Mouse (Mus musculus): ENCODE data around the gene AA986860.

GRCm38 (mm10) chr1:130769925-130770324, 38.1 kb downstream of the AA986860 start:
- TF ChIP-seq CTCF (conservative IDR thresholded peaks at IDR 0.05; ENCODE audit: low read length) (no peak), NANOG (IDR thresholded peaks at IDR 0.05; ENCODE audit: borderline replicate concordance, low read length) (no peak)

Measured in E14TG2a.4 (cell line).